Mouse (Mus musculus) heart, postnatal 4 days (tissue): ENCODE results near the gene Manba. TPM values are rescaled to one million over a fixed set of nuclear protein-coding genes. Genes with fewer than 3 reads are reported as not detected.
"Not testable (repeated sequence)": the region's sequence is repeated elsewhere in the genome, so short reads cannot be mapped to it uniquely, and the experiment has no call there.

Experiments
- DNase-seq: peaks from one replicate; pipeline ENCODE4 v3.0.0; 2021
- total RNA-seq, 2 experiments: library from RNA; stranded (reverse); gene quantifications; 2 replicates each; pipeline ENCODE4 v1.2.3; 2021

Manba gene
- 10 to 100 TPM; 24.8 to 26.6 TPM for total RNA-seq

DNA sequence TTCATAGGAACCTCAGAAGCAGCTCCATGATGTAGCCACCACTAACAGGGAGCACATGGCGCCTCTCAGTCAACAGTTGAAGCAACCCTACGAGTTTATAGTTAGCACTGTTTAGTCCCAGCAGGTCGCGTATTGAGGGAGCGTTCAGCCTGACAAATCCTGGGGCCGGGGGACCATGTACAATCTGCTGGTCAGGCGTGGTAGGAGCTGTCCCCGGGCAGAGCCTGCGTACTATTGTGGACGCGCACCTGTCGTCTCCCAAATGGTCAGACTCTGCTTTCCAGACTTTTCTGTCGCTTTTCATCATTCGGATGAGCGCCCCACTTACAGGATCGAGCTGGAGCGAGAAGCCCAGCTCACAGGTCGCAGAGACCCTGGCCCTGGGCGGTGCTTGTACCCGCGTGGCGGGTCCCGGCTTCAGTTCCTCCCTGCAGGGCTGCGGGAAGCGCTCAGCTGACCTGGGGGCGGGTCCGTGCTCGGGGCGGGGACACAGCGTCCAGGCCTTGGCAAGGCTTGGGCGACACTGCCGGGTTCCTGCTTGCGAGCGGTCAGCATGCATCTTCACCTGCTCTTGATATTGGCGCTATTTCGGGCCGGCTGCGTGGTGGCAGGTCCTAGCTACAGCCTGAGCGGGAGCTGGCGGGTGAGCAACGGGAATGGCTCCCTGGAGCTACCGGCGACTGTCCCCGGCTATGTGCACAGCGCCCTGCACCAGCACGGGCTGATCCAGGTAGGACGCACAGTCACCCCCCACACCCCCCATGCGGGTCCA is at the start of gene Manba:
Manba (plus strand) TSS at position 484 of the 772 bp plus-strand sequence.
- peak; percentile 82 for DNase-seq

DNA sequence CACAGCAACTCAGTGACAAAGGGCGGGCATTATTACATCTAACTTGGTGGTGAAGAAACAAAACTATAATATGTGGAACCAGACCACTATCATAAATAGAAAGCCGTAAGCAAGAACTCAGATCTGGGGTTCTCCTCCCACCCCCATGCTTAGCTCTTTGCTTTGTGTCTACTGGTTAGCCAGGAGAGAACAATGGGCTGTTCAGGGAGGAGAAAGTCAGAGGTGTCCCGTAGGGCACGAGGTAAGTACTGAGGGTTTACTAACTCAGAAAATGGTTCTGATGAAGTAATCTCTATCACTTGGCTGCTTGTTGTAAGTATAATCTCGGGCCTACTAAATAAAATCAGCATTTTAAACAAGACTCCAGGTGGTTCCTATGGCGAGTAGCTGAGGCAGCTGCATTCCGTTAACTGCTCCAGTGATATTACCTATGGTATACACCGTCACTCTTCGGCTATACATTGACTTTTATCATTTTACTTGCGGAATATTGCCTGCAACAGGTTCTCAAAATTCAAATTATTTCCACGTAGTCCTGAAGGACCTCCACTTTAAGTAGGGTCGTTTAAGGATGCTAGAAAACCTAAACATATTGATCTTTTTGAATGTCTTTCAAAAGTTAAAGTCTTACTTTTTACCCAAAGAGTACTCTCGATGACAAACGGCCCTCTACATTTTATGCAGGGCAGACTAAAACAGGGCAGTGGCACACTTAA is 48.4 kb upstream of the Manba start:
- no peak for DNase-seq

DNA sequence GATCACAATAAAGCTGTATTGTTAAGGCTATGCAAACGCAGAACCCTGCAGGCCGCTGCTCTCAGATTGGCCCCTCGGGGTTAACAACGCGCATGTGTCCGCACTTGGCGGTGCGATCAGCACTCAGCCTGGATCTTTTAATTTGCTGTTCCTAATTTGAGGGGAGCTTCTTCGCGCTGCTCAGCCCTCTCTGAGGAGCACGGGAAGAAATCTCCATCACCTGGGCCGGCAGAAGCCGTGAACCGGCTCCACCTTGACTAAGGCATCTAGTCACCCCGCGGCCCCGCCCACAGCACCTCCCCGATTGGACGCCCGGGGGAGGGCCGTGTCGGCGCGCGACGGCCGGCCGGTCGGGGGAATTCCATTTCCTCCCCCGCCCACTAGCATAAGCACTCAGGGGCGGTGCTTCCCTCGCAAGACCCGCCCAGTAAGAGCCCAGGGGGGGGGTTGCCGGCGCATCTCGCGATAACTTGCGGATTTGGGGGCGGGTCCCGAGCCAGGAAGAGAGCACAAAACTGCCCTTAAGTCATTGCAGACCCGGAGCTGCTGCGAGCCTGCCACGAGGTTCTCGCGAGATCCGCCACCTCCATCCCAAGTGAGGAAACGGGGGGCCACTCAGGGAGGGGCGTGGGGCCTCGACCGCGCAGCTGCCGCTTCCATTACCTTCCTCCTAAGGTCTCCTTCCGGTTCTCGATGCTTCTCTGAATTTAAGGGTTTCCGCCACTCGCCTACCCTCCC is 47.5 kb upstream of the Manba start, which contains the start of gene Ube2d3:
Ube2d3 (plus strand) TSS at position 392 of the 738 bp plus-strand sequence.
- DNase-seq: peak; percentile 99

DNA sequence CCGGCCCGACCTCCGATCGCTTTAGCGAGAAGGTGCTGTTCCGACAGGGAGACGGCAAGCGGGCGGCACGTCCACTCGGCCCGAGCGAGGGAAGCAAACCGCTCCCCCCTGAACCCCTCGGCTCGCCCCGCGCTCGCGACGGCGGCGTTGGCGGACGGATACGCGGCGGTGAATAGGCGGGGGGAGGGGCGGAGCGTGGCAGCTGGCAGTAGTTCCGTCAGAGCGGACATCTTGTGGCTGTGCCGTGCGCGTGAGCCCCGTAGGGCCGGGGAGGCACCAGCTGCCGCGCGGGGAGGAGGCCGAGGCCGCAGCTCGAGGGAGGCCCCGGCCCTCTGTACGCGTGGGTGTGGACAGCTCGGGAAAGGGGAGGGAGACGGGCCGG is 46.9 kb upstream of the Manba start:
- peak; percentile 98 for DNase-seq

DNA sequence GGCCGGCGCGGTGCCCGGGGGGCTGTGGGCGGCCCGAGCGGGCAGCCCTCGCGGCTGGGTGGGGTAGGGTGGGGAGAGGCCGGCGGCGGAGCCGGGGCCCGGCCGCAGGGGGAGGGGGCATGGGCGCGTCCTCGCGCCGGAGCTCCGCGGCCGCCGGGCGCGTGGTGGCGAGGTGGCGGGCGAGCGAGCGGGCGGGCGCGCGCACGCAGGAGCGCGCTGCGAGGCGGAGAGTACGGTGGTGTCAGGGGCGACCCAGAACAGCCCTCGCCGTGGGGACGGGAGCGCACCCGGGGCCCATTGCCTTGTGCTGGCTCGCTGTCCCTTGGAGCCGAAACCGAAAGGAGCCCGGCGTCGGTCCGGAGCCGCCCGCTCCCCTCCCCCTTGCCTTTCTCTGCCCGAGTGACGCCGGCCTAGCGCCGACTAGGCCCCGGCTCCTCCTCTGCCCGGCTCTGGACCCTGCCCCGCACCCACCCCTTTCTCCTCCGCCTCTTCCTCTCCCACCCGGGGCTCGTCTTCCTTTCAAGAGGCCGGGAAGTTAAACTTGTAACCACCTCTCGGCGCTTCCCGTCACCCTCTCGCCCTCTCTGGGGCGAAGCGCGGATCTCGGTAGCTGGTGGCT is 46.4 kb upstream of the Manba start:
- DNase-seq: peak; percentile 86

DNA sequence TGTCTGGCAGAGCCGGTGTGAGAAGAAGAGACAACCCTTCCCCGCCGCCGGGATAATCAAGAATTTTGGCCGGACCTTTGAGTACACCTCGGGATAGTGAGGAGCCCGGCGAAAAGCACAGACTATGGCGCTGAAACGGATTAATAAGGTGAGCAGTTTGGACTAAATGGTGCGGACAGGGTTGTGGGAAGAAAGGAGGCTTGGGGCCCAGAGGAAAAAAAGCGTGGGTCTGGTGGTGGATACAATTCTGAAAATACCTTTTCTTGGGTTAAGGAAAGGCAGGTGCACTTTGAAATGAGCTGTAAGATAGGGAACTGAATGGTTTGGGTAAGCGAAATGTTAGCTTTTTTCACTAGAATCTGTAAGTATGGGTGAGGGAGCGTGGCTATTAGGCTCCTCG is 45.8 kb upstream of the Manba start:
- no peak for DNase-seq

DNA sequence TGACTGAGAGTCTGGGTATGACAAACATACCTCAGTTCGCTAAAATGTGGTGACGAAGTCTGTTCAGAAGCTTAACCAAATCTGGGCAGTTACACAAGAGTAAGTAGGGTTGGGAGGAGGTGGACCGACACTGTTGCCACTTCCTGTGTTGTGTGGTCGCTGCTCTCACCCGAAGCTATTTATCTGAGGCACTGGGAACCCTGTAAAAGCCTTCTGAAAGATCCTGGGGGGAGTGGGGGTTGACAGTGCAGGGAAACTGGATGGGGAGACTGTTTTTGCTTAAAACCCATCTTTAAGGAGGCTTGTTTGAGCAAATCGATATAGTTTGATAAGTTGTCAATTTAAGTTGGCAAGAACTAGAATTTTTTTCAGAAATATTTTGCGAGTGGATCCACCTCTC is 45.2 kb upstream of the Manba start:
- peak; percentile 42 for DNase-seq

DNA sequence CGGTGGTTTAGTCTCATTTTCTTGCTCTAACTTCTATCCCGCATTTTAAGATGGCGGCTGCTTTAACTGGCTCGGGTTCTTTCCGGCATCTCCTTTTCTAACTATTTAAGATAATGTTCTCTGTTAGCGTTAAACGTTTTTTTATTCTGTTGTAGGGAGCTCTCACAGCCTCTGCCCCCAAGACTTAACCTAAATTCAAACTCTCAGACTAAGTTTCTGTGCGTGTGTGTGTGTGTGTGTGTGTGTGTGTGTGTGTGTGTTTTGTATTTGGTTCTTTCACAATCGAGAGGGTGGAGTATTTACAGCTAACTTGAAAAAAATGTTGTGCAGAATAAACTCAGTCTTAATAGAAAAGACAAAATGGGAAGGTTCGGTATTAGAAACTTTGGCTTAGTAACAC is 44.8 kb upstream of the Manba start:
- DNase-seq: no peak

DNA sequence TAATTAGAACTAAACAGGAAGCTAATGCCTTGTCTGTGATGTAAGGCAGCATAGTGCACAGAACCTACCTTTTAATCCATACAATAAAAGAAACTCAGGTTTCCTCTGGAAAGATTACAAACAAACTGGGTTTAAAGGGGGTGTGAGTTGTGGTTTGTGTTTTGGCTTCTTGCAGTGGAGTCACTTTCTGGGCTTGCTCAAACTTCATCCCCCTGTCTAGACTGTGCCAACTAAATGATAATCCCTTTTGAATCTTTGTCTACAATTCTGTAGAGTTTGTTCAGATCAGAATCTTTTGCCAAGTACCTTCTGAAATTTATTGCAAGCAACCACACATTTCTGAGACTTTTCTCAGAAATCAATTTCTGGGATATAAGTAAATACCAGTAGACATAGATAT is 40.5 kb upstream of the Manba start:
- no peak for DNase-seq

DNA sequence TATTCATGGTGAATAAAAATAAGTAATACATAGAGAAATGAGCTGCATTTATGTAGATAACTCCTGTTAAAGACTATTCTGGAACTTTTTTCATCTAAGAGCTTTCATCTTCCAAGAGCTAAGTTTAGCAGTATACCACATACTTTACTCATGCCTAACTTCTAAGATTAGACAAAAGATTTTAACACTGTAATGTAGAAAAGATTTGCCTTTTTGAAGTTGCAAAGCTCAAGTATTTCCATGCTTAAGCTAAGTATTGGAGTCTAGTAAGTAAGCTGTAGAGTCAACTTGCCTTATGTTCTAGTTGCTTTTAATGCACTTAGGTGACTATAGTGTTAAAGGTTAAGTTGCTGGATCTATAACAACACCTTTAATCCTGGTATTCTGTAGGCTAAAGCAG is 26.4 kb upstream of the Manba start:
- no peak for DNase-seq

DNA sequence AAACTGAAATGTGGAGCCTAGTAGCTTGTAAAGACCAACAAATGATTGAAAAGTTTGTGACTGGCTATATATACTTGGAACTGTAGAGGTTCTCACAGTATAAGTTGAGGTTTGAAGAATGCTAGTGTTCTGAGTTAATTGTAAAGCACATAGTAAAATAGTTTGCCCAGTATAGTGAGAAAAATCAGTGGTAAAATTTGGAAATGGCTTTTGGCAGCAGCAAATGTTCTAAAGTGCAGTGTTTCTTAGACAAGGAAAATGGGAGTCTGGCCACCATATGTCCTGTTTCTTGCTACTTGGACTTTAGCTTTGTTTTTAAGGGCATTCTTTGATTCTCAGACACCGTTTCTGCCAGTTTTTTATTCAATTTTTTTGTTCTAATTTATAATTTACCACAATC is 17.0 kb upstream of the Manba start:
- DNase-seq: no peak

DNA sequence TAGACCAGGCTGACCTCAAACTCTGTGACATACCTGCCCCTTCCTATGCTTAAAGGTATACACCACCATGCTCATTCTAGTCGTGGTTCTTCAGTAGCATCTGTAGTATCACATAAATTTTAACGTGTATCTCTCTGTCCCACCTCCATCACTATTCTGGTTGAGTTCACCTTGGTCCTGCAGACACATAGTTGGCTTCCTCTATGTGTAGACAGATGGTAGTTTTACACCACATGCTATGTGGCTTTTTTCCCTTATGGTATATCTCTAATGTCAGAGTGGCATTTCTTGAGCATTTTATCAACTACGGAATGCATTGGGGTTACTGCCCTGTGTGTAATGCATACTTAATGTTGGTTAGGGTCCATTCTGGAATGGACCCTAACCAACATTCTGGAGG is 16.3 kb upstream of the Manba start:
- no peak for DNase-seq

DNA sequence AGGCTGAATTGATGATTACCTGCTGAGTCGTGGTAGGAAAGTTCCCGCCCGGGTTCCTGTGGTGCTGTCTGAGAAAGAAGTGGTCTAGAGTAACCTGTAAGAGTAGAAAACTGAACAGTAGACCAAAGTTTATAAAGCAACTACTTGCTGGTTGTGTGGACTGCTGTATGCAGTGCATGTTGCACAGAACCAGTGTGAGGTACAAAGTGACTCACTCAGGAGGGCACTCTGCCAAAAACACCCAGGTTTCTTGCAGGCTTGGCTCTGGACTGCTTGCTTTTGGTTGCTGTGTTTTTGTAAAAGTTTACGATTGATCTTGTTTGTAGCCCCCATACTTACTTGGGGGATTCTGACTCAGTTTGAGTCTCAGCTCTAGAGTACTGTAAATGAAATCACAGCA is 15.4 kb upstream of the Manba start:
- peak; percentile 82 for DNase-seq

DNA sequence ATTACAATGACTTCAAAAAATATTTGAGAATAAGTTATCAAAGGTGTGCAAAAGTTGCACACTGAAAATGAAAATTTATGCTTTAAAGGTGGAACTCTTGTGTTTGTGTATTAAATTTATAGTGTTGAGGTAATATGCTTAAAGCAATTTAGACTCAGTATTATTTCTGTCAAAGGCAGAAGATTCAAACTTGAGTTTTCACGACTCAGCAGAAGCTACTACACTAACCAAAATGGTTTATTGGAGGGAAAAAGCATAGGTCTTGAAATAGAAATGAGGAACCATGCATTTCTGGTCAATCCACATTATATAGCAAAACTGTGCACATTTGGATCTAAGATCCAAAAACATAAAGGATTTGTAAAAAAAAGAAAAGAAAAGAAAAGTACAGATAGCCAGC is 14.6 kb upstream of the Manba start:
- no peak for DNase-seq

DNA sequence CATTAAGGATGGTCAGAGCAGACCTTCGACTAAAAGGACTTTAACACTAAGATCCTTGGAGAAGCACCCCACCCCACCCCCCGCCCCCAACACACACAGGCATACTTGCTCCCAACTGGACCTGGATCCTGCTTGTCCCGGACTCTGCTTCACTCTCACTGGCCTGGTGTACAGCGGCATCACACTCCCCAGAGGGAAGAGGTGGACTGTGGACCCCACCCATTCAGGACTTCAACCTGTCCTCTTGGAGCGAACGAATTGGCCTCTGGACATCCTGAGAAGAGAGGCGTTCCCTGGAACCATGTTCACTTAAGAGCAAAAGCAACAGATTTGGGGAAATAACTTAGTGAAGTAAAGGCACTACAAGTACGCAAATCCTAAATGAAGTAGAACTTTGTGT is 10.4 kb upstream of the Manba start:
- DNase-seq: no peak

DNA sequence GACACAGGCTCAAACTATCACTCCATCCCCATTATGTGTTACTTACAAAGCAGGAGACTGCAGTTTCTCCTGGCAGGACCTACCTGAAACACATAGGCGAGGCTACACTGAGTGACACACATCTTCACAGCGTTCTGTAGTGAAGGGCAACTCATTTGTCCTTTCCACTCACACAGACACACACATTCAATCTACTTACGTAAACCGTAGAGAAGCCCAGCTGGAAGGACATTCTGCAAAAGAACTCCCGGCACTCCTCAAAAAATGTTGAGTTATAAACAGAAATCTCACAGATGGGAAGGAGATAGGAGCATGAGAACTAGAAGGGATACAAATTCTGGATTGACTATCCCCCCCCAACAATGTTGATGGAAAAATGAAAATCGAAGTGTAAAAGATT is 9.1 kb upstream of the Manba start:
- no peak for DNase-seq

DNA sequence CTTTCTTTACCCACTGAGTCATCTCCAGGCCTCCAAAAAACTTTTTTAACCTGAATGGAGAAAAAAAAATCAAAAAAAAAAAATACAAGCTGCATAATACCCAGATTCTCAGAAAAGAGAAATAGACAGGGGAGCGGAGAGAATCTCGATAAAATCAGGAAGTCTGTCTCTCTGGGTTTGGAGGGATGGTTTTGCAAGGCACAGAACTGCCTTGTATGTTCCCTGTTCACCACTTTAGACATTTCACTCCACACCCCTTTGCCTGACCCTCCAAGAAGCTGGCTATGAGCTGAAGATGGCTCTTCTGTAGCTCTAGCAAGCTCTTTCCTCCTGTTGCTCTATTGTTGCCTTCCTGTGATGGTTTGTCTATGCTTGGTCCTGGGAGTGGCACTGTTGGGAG is 8.4 kb upstream of the Manba start:
- DNase-seq: no peak

DNA sequence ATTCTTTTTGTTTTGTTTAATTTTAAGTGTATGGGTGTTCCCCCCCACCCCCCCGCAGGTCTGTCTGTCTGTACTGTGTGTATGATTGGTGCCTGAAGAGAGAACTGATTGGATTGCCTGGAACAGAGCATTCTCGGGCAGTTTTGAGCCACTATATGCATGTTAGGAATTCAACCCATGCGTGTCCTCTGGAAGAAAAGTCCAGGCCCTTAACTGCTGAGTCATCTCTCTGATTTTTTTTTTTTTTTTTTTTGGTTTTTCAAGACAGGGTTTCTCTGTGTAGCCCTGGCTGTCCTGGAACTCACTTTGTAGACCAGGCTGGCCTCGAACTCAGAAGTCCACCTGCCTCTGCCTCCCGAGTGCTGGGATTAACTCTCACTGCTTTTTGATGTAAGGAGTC is 6.3 kb upstream of the Manba start:
- not testable (repeated sequence) for DNase-seq

DNA sequence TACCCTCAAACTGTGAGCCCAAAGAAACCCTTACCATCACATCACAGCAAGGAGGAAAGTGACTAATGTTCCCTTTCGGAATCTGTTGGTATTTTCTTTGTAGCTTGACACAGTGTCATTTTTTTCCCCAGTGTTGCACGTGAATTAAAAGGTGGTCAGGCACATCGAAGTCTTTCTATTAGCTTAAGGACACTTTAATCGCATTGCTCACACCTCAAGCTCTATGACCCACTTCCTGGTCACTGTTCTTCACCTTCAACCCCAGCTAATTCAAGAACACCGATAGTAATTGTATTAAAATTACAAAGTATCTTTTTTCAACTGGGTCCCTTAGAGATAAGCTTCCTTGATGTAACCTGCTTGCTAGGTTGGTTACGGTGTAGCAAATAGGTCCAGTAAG is 4.6 kb upstream of the Manba start:
- DNase-seq: no peak

DNA sequence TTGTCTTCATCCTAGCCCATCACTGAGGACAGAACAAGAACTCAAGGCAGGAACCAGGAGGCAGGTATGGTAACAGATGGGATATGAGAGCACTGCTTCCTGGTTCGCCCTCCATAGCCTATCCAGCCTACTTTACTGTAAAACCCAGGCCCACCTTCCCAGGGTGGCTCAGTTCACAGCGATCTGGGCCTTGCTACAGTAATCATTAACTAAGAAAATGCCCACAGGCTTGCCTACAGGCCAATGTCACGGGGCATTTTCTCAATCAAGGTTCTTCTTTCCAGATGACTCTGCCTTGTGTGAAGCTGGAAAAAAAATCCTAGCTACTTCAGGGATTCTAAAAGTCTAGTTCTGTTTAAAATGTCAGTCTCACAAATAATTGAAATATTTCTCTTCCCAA is 3.8 kb upstream of the Manba start:
- DNase-seq: no peak

DNA sequence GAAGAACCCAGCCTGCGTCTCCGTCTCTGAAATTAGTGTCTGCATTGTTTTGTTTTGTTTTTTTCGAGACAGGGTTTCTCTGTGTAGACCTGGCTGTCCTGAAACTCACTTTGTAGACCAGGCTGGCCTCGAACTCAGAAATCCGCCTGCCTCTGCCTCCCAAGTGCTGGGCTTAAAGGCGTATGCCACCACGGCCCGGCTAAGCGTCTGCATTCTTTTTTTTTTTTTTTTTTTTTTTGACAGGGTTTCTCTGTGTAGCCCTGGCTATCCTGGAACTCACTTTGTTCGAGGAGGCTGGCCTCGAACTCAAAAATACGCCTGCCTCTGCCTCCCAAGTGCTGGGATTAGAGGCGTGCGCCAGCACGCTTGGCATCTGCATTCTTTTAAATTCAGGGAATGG is 761 bp upstream of the Manba start:
- DNase-seq: not testable (repeated sequence)

DNA sequence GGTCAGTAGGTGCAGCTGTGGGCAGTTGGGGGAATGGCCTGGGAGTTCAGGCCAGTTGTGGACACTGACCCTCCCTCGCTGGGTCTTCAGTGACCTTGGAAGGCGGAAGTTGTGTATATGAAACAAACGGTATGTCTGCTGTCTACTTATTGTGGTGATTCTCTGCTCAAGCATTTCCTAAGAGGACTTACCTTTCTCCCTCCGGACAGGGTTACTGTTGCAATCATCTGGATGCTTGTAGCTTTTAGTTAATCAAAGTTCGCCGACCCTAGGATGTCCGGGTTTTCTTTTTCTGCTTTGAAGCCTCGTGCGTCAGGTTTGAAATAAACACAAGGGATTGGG is 460 bp downstream of the Manba start:
- no peak for DNase-seq

DNA sequence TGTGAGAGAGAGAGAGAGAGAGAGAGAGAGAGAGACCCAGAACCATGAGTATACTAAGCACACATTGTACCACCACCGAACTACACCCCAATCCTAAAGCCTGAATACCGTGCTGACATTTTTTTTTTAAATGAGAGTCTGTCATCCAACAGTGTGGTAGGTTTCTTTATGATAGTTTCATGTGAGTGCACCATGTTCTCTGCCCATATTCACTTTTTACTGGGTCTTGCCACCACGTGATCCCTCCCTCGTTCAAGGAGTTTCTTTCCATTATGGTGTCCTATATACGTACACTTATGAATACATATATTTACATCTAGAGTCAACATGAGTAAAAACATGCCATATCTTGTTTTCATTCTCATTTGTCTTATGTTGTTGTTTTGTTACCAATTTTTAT is 940 bp downstream of the Manba start:
- no peak for DNase-seq
